In the genomic region with DNA sequence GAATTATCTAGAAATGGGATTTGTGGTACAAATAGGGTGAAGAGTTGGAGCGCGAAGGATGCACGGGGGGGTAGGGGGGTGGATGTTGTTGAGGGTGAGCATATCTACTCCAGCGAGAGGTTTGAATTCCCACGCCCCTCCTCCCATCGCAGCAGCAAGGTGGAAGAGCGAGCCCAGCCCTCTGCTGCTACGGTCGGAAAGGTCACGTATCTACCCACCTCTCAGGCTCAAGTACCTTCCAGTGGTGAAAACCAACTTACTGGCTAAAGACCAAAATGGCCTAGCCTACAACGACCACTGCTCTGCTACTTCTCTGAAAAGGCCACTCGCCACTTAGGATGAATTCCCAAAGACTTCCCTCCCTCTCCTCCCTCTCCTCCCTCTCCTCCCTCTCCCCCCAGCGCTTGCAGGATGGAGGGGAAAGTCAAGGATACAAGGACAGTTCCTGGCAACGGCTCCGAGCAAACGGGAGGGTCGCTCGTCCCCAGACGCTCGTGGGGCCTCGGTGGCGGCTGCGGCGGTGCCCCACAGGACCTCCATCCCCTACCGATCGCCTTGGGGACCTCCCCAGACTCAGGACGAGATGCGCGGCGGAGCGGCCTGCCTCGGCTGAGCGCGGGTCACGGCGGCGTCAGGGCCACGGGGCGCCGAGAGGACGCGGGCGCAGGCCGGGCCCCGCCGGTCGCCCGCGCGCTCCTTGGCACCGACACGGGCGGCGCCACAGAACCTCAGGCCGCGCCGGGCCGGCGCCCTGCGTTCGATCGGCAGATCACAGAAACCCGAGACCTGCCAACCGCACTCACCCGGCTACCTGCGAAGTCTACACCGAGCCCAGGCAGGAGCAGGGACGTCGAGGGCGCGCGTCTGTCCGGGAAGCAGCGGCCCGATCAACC, we compare ENCODE assay signal across 8 mouse cellular contexts. TPM values are rescaled to one million over a fixed set of nuclear protein-coding genes. Genes with fewer than 3 reads are reported as not detected.
DNase-seq lines count a peak whose midpoint lies in the region; ATAC-seq and TF ChIP-seq lines count a peak whose summit lies in the region.

No protein-coding gene starts in this region.

- H3K27ac ChIP-seq in forebrain, embryonic 13.5 days: peak overlapping the region; percentile 32
- H3K27ac ChIP-seq in limb, embryonic 14.5 days (replicated peaks; ENCODE audit: low read depth, low read length): no peak overlapping the region; the same call in 1 of the 2 replicates
- peak overlapping the region; percentile 74 for H3K27ac ChIP-seq in midbrain, embryonic 13.5 days

- H3K36me3 ChIP-seq in forebrain, embryonic 13.5 days (ENCODE audit: poor library complexity, severe bottlenecking): 0 out of 2 replicates have a peak, but pooled peaks cover 7% of the 10 kb centered on the region
- H3K36me3 ChIP-seq in limb, embryonic 14.5 days (ENCODE audit: control insufficient read depth, insufficient read depth, low read length): no peaks in the 10 kb centered on the region
- no peaks in the 10 kb centered on the region for H3K36me3 ChIP-seq in midbrain, embryonic 13.5 days

- H3K27me3 ChIP-seq in forebrain, embryonic 13.5 days: peaks cover 11% of the 10 kb centered on the region
- no peaks in the 10 kb centered on the region for H3K27me3 ChIP-seq in limb, embryonic 14.5 days (ENCODE audit: control insufficient read depth, insufficient read depth, low read length)
- peaks cover 16% of the 10 kb centered on the region for H3K27me3 ChIP-seq in midbrain, embryonic 13.5 days

- peak; percentile 36 for DNase-seq in cerebellum, adult 11 months
- DNase-seq in cerebellum, adult 9-11 months: no peak
- peak; percentile 4 for DNase-seq in spleen, adult 12 weeks (ENCODE audit: low spot score)
- no peak for DNase-seq in spleen, postnatal 4 days (ENCODE audit: low spot score in 2 of 2)
- no peak for DNase-seq in limb, embryonic 14.5 days (ENCODE audit: low spot score)
- peak; percentile 60 for DNase-seq in thymus, postnatal 4 days

- 0 out of 2 replicates have a peak, but pooled peaks have one; percentile 0 for ATAC-seq in forebrain, embryonic 13.5 days
- ATAC-seq in limb, embryonic 14.5 days (ENCODE audit: low FRiP score, low read depth): no peak; the same call in 1 of the 2 replicates
- peak; percentile 5 for ATAC-seq in midbrain, embryonic 13.5 days

- H3K4me2 ChIP-seq in forebrain, embryonic 13.5 days: peak overlapping the region; percentile 80
- peak overlapping the region; percentile 90 for H3K4me2 ChIP-seq in limb, embryonic 14.5 days (replicated peaks; ENCODE audit: low read depth, low read length, severe bottlenecking)
- H3K4me2 ChIP-seq in midbrain, embryonic 13.5 days (replicated peaks): peak overlapping the region; percentile 88

- H3K4me1 ChIP-seq in forebrain, embryonic 13.5 days: peaks cover 18% of the 10 kb centered on the region
- H3K4me1 ChIP-seq in limb, embryonic 14.5 days (ENCODE audit: control insufficient read depth, insufficient read depth, low read length): peaks cover 3% of the 10 kb centered on the region; the same call in 1 of the 2 replicates
- peaks cover 12% of the 10 kb centered on the region for H3K4me1 ChIP-seq in midbrain, embryonic 13.5 days (replicated peaks)

- H3K9ac ChIP-seq in forebrain, embryonic 13.5 days: peak overlapping the region; percentile 86
- peak overlapping the region; percentile 76 for H3K9ac ChIP-seq in limb, embryonic 14.5 days (ENCODE audit: low read depth, low read length, severe bottlenecking)
- H3K9ac ChIP-seq in midbrain, embryonic 13.5 days (replicated peaks): peak overlapping the region; percentile 84

- WGBS in forebrain, embryonic 13.5 days: 1% methylated on average over 63 of the region's 75 CpGs
- under 1% methylated on average over 40 of the region's 75 CpGs for WGBS in limb, embryonic 14.5 days
- under 1% methylated on average over 67 of the region's 75 CpGs for WGBS in midbrain, embryonic 13.5 days

- TF ChIP-seq POLR2A in limb, embryonic 14.5 days (IDR thresholded peaks at IDR 0.05; ENCODE audit: borderline replicate concordance, extremely low read depth, insufficient read depth, insufficient read length): no peak

- no peaks in the 10 kb centered on the region for H3K9me3 ChIP-seq in forebrain, embryonic 13.5 days (replicated peaks)
- no peaks in the 10 kb centered on the region for H3K9me3 ChIP-seq in limb, embryonic 14.5 days (ENCODE audit: control insufficient read depth, low read length)
- no peaks in the 10 kb centered on the region for H3K9me3 ChIP-seq in midbrain, embryonic 13.5 days

- peak overlapping the region; percentile 78 for H3K4me3 ChIP-seq in forebrain, embryonic 13.5 days
- peak overlapping the region; percentile 81 for H3K4me3 ChIP-seq in limb, embryonic 14.5 days (replicated peaks; ENCODE audit: low read length)
- peak overlapping the region; percentile 79 for H3K4me3 ChIP-seq in midbrain, embryonic 13.5 days (replicated peaks)

RNA-seq across cellular contexts. Expression of gene Tmem50b, which starts 0.6 kb away (rescaled TPM):
- 49.9 and 55.6 TPM in 2 replicates for polyA plus RNA-seq in forebrain, embryonic 13.5 days (2015; fragmentation: Nextera tagmentation; extraction: Ambion mirVana)
- polyA plus RNA-seq in limb, embryonic 14.5 days (2012; rRNA removed): 25.4 and 26.7 TPM in 2 replicates
- 40.6 and 46.7 TPM in 2 replicates for polyA plus RNA-seq in limb, embryonic 14.5 days (2014; fragmentation: Nextera tagmentation; extraction: Ambion mirVana)
- polyA plus RNA-seq in midbrain, embryonic 13.5 days (2015; fragmentation: Nextera tagmentation; extraction: Ambion mirVana): 50.5 and 55.1 TPM in 2 replicates

RNA-seq across cellular contexts. Expression of gene Dnajc28, which starts 21.8 kb away (rescaled TPM):
- 7.4 and 7.9 TPM in 2 replicates for polyA plus RNA-seq in forebrain, embryonic 13.5 days (2015; fragmentation: Nextera tagmentation; extraction: Ambion mirVana)
- polyA plus RNA-seq in limb, embryonic 14.5 days (2012; rRNA removed): 1.1 and 1.7 TPM in 2 replicates
- 2.9 and 3.2 TPM in 2 replicates for polyA plus RNA-seq in limb, embryonic 14.5 days (2014; fragmentation: Nextera tagmentation; extraction: Ambion mirVana)
- polyA plus RNA-seq in midbrain, embryonic 13.5 days (2015; fragmentation: Nextera tagmentation; extraction: Ambion mirVana): 7.2 and 8.0 TPM in 2 replicates

RNA-seq across cellular contexts. Expression of gene Gart, which starts 49.7 kb away (rescaled TPM):
- 95.7 and 96.4 TPM in 2 replicates for polyA plus RNA-seq in forebrain, embryonic 13.5 days (2015; fragmentation: Nextera tagmentation; extraction: Ambion mirVana)
- polyA plus RNA-seq in limb, embryonic 14.5 days (2012; rRNA removed): 55.5 and 64.5 TPM in 2 replicates
- polyA plus RNA-seq in limb, embryonic 14.5 days (2014; fragmentation: Nextera tagmentation; extraction: Ambion mirVana): 89.6 and 98.9 TPM in 2 replicates
- 72.3 and 73.7 TPM in 2 replicates for polyA plus RNA-seq in midbrain, embryonic 13.5 days (2015; fragmentation: Nextera tagmentation; extraction: Ambion mirVana)

RNA-seq across cellular contexts. Expression of gene Ifngr2, which starts 50.2 kb away (rescaled TPM):
- polyA plus RNA-seq in forebrain, embryonic 13.5 days (2015; fragmentation: Nextera tagmentation; extraction: Ambion mirVana): 44.9 and 63.0 TPM in 2 replicates
- 22.6 and 23.0 TPM in 2 replicates for polyA plus RNA-seq in limb, embryonic 14.5 days (2012; rRNA removed)
- polyA plus RNA-seq in limb, embryonic 14.5 days (2014; fragmentation: Nextera tagmentation; extraction: Ambion mirVana): 45.4 and 49.1 TPM in 2 replicates
- 57.6 and 63.5 TPM in 2 replicates for polyA plus RNA-seq in midbrain, embryonic 13.5 days (2015; fragmentation: Nextera tagmentation; extraction: Ambion mirVana)

RNA-seq across cellular contexts. Expression of gene Son, which starts 50.3 kb away (rescaled TPM):
- polyA plus RNA-seq in forebrain, embryonic 13.5 days (2015; fragmentation: Nextera tagmentation; extraction: Ambion mirVana): 151 and 154 TPM in 2 replicates
- polyA plus RNA-seq in limb, embryonic 14.5 days (2012; rRNA removed): 342 and 354 TPM in 2 replicates
- 180 and 185 TPM in 2 replicates for polyA plus RNA-seq in limb, embryonic 14.5 days (2014; fragmentation: Nextera tagmentation; extraction: Ambion mirVana)
- polyA plus RNA-seq in midbrain, embryonic 13.5 days (2015; fragmentation: Nextera tagmentation; extraction: Ambion mirVana): 146 and 159 TPM in 2 replicates

Comparison
In these comparisons a context has a peak if more than half of its experiments do, and no peak if none do; other contexts are left out.
1. DNase-seq: peak in cerebellum, adult 11 months (single experiment), spleen, adult 12 weeks (single experiment) and thymus, postnatal 4 days (single experiment); none in cerebellum, adult 9-11 months (single experiment), spleen, postnatal 4 days (0 of 2) and limb, embryonic 14.5 days (single experiment).
2. Peak in every context shown above with its lines, with median percentiles within 50 percentile points of each other: H3K4me2 ChIP-seq, H3K4me3 ChIP-seq and H3K9ac ChIP-seq.